Mouse (Mus musculus) forebrain, embryonic 10.5 days (tissue): ENCODE data around the gene Zgpat. TPM values are rescaled to one million over a fixed set of nuclear protein-coding genes. Genes with fewer than 3 reads are reported as not detected.

ENCODE experiments used
- DNase-seq: peaks from one replicate; pipeline ENCODE4 v3.0.0-alpha.2; 2017; ENCODE audit warnings: low spot score; ENCODE audit errors: extremely low spot score
- H3K27ac ChIP-seq: fragments of 300-500 bp; sonication (generic); 2 replicates; pipeline ENCODE4 v1.5.1; 2016; ENCODE audit warnings: mild to moderate bottlenecking
- H3K27me3 ChIP-seq: fragments of 300-500 bp; sonication (generic); 2 replicates; pipeline ENCODE4 v1.6.1; 2016; ENCODE audit warnings: mild to moderate bottlenecking; ENCODE audit not compliant: poor library complexity, severe bottlenecking
- H3K36me3 ChIP-seq: fragments of 300-500 bp; sonication (generic); replicated peaks from 2 replicates; pipeline ENCODE4 v1.6.1; 2016; ENCODE audit warnings: mild to moderate bottlenecking, moderate library complexity
- H3K4me1 ChIP-seq: fragments of 300-500 bp; sonication (generic); 2 replicates; pipeline ENCODE4 v1.6.1; 2016
- H3K4me3 ChIP-seq: fragments of 300-500 bp; sonication (generic); 2 replicates; pipeline ENCODE4 v1.5.1; 2016; ENCODE audit warnings: mild to moderate bottlenecking, moderate library complexity
- H3K9me3 ChIP-seq: fragments of 300-500 bp; sonication (generic); 2 replicates; pipeline ENCODE4 v1.6.1; 2016; ENCODE audit warnings: mild to moderate bottlenecking, moderate library complexity
- WGBS: fragments of 180-500 bp; shearing (Covaris S2); methylation state at CpG from one replicate; pipeline ENCODE4 v1.1.7; 2016; 5-methylcytosine and 5-hydroxymethylcytosine counted together
- polyA plus RNA-seq: library from polyadenylated mRNA; unstranded; fragments of >200 nt; fragmentation: Nextera tagmentation; extraction: Ambion mirVana; gene quantifications from 2 replicates; pipeline ENCODE4 v1.2.1, GENCODE M21; 2016

Zgpat gene
- polyA plus RNA-seq, 1 experiment from 2014 or later = 43.7 TPM

DNA sequence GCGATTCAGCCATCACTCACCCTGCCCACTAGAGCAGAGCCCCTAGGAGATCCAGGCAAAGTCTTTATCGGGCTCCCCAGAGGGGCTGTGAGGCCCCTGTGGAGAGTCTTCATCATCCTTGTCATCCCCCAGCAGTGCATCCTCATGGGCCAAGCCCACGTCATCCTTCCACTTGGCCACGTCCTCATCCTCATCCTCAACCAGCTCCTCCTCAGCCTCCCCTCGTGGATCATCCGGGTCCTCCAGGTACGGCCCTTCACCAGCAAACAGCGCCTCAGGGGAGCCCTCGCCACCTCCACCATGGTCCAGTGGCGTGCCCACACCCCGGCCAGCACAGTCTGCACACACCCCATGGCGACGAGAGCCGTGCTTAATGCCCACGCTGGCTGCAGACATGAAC lies 26.3 kb downstream of the Zgpat start:
- Histone ChIP-seq H3K9me3 (no peaks in the 10 kb centered on the region), H3K27me3 (no peaks in the 10 kb centered on the region), H3K4me1 (no peaks in the 10 kb centered on the region), H3K36me3 (peaks cover 72% of the 10 kb centered on the region), H3K4me3 (no peak overlapping the region), H3K27ac (no peak overlapping the region)
- DNase-seq = no peak
- WGBS = 89% methylated on average over 15 of the region's 15 CpGs

- Histone ChIP-seq H3K4me3 (no peak overlapping the region), H3K36me3 (peaks cover 67% of the 10 kb centered on the region), H3K9me3 (no peaks in the 10 kb centered on the region), H3K4me1 (no peaks in the 10 kb centered on the region), H3K27ac (no peak overlapping the region), H3K27me3 (no peaks in the 10 kb centered on the region)
- DNase-seq = no peak
- WGBS = 69% methylated on average over 2 of the region's 2 CpGs
Measured at GRCm38 (mm10) chr2:181391541-181391940, 26.8 kb downstream of the Zgpat start.

DNA sequence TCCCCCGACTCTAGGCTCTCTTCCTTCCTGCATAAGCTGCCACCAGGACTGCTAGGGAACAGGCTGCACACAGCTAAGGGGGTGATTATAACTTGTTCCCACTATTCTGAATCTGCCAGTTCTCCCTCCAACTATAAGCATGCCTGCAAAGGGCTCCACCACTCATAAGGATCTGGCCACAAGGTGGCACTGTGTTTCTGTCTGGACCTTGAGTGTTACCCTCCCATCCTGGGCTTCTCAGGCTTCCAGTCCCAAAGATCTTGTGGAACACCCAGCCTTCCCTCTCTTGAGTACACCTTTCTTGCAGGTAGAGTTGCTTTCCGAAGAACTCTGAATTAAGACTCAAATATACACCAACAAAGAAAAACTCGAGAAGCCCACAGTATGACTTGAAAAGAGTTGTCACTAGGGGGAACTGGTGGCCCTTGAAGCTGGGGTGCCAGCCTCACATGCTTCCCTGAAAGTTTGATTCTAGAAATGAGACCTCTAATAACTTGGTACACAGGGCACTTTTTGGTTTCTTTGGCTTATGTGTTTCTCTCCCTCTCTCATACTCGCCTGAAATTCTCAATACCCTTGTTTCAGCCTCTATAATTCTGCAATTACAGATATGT lies 28.0 kb downstream of the Zgpat start:
- peak; percentile 77 for DNase-seq
- Histone ChIP-seq H3K27ac (no peak overlapping the region), H3K36me3 (peaks cover 59% of the 10 kb centered on the region), H3K9me3 (no peaks in the 10 kb centered on the region), H3K4me1 (no peaks in the 10 kb centered on the region), H3K4me3 (no peak overlapping the region), H3K27me3 (no peaks in the 10 kb centered on the region)
- 29% methylated on average over 4 of the region's 4 CpGs for WGBS

DNA sequence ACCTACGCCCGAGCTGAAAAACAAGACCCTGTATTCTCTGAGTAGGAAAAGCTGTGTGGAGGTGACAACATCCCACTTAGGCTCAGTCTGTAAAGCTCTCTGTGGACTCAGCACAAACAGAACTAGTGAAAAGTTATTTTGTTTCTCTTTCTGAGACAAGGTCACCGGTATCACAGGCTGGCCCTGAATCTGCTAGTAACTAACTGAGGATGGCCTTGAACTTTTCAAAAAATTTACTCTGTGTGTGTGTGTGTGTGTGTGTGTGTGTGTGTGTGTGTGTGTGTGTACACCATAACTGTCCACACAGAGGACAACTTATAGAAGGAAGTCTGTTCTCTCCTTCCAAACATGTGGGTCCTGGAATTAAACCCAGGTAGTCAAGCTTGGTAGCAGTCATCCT lies 29.4 kb downstream of the Zgpat start:
- WGBS = 95% methylated on average over 3 of the region's 3 CpGs
- Histone ChIP-seq H3K9me3 (no peaks in the 10 kb centered on the region), H3K27me3 (no peaks in the 10 kb centered on the region), H3K36me3 (peaks cover 55% of the 10 kb centered on the region), H3K27ac (no peak overlapping the region), H3K4me3 (no peak overlapping the region), H3K4me1 (no peaks in the 10 kb centered on the region)
- no peak for DNase-seq

GRCm38 (mm10) chr2:181397207-181397761 lies 32.6 kb downstream of the Zgpat start:
- WGBS = 90% methylated on average over 5 of the region's 5 CpGs
- Histone ChIP-seq H3K27me3 (no peaks in the 10 kb centered on the region), H3K4me1 (no peaks in the 10 kb centered on the region), H3K4me3 (no peak overlapping the region), H3K36me3 (peaks cover 29% of the 10 kb centered on the region), H3K27ac (no peak overlapping the region), H3K9me3 (no peaks in the 10 kb centered on the region)
- DNase-seq = no peak

- no peaks in the 10 kb centered on the region for H3K4me1 ChIP-seq
- no peak overlapping the region for H3K27ac ChIP-seq
- H3K36me3 ChIP-seq = 0 out of 2 replicates have a peak, but pooled peaks cover 4% of the 10 kb centered on the region
- 34% methylated on average over 1 of the region's 1 CpGs for WGBS
- H3K4me3 ChIP-seq = no peak overlapping the region
- DNase-seq = no peak
- H3K9me3 ChIP-seq = no peaks in the 10 kb centered on the region
- H3K27me3 ChIP-seq = no peaks in the 10 kb centered on the region
Measured at GRCm38 (mm10) chr2:181401497-181401896, 36.8 kb downstream of the Zgpat start.

- no peak for DNase-seq
- H3K9me3 ChIP-seq = no peaks in the 10 kb centered on the region
- 89% methylated on average over 3 of the region's 3 CpGs for WGBS
- no peaks in the 10 kb centered on the region; the same call in 1 of the 2 replicates for H3K4me1 ChIP-seq
- no peak overlapping the region for H3K4me3 ChIP-seq
- no peaks in the 10 kb centered on the region for H3K27me3 ChIP-seq
- no peak overlapping the region for H3K27ac ChIP-seq
- peaks cover 10% of the 10 kb centered on the region; the same call in 1 of the 2 replicates for H3K36me3 ChIP-seq
Measured at GRCm38 (mm10) chr2:181403722-181404121, 39.0 kb downstream of the Zgpat start.

- H3K4me3 ChIP-seq = no peak overlapping the region
- no peaks in the 10 kb centered on the region for H3K9me3 ChIP-seq
- peaks cover 23% of the 10 kb centered on the region; the same call in 1 of the 2 replicates for H3K36me3 ChIP-seq
- no peaks in the 10 kb centered on the region for H3K27me3 ChIP-seq
- H3K27ac ChIP-seq = no peak overlapping the region
- H3K4me1 ChIP-seq = peaks cover 12% of the 10 kb centered on the region
- DNase-seq = no peak
- WGBS = 86% methylated on average over 7 of the region's 7 CpGs
Measured at GRCm38 (mm10) chr2:181409643-181410042, 44.9 kb downstream of the Zgpat start.

DNA sequence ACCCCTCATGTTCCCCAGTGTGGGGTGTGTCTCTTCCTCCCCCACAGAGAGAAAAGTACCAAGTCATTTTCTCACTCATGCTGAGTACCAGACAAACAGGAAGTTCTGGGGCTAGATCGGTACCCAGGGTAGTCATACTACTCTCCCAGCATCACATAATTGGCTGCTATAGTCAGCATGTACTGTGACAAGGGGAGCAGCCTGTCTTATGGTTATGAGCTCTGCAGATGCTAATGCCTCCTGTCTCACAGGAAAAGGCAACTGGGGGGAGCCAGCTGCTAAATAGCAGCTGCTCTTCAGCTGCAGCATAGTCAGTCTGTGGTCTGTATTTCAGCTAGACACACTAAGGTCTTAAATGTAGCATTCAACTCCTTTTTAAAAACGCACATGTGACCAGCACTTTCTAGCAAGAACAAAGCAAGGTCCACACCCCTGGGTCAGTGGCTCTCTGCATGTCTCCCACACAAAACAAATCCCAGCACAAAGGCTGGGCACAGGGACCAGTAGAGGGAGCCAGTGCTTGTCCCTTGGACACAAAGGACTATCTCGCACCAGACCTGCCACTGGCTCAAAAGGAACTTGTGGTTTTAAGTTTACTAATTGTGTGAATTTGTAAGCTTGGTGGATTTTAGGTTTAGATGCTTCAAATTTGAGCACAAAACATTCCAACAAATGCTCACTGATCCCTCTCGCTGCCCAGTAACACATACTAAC lies 46.2 kb downstream of the Zgpat start:
- no peaks in the 10 kb centered on the region for H3K27me3 ChIP-seq
- no peak overlapping the region for H3K4me3 ChIP-seq
- DNase-seq = peak; percentile 67
- peak overlapping the region; percentile 75 for H3K27ac ChIP-seq
- peaks cover 12% of the 10 kb centered on the region for H3K4me1 ChIP-seq
- H3K9me3 ChIP-seq = no peaks in the 10 kb centered on the region
- peaks cover 23% of the 10 kb centered on the region; the same call in 1 of the 2 replicates for H3K36me3 ChIP-seq
- WGBS = 45% methylated on average over 4 of the region's 4 CpGs

GRCm38 (mm10) chr2:181413141-181413540 lies 48.4 kb downstream of the Zgpat start:
- no peak overlapping the region for H3K27ac ChIP-seq
- no peaks in the 10 kb centered on the region for H3K9me3 ChIP-seq
- 62% methylated on average over 2 of the region's 2 CpGs for WGBS
- peaks cover 17% of the 10 kb centered on the region; the same call in 1 of the 2 replicates for H3K36me3 ChIP-seq
- peaks cover 12% of the 10 kb centered on the region for H3K4me1 ChIP-seq
- DNase-seq = no peak
- H3K27me3 ChIP-seq = no peaks in the 10 kb centered on the region
- no peak overlapping the region for H3K4me3 ChIP-seq

GRCm38 (mm10) chr2:181415945-181416344 lies 51.2 kb downstream of the Zgpat start:
- no peaks in the 10 kb centered on the region for H3K9me3 ChIP-seq
- H3K36me3 ChIP-seq = peaks cover 7% of the 10 kb centered on the region; the same call in 1 of the 2 replicates
- H3K4me3 ChIP-seq = no peak overlapping the region
- no peak for DNase-seq
- peaks cover 15% of the 10 kb centered on the region for H3K4me1 ChIP-seq
- WGBS = 73% methylated on average over 3 of the region's 3 CpGs
- no peaks in the 10 kb centered on the region for H3K27me3 ChIP-seq
- H3K27ac ChIP-seq = no peak overlapping the region

- H3K9me3 ChIP-seq = no peaks in the 10 kb centered on the region
- no peak overlapping the region for H3K27ac ChIP-seq
- H3K27me3 ChIP-seq = no peaks in the 10 kb centered on the region
- 86% methylated on average over 7 of the region's 7 CpGs for WGBS
- DNase-seq = no peak
- H3K4me3 ChIP-seq = no peak overlapping the region
- peaks cover 27% of the 10 kb centered on the region for H3K36me3 ChIP-seq
- H3K4me1 ChIP-seq = peaks cover 6% of the 10 kb centered on the region
Measured at GRCm38 (mm10) chr2:181419359-181419758, 54.6 kb downstream of the Zgpat start.

DNA sequence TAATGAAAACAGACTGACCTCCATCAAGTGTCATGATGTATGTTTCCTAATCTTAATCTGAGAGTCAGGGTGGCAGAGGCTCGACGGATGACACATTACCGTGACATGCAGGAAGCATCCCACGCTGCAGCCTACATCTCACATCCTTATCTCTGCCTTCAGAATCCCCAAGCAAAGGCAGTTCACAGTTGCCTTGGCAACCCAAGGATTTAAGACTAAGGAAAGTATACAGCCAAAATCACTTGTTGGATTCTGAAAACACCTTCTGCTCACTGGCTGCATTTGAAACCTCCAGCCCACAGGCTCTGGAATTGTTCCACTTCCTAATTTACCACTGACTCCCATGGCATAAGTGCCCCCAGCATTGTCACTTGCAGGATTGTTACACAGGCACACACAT lies 55.7 kb downstream of the Zgpat start:
- H3K27ac ChIP-seq = no peak overlapping the region
- 90% methylated on average over 4 of the region's 4 CpGs for WGBS
- H3K36me3 ChIP-seq = peaks cover 29% of the 10 kb centered on the region
- no peak overlapping the region for H3K4me3 ChIP-seq
- no peaks in the 10 kb centered on the region for H3K27me3 ChIP-seq
- DNase-seq = no peak
- H3K4me1 ChIP-seq = peaks cover 6% of the 10 kb centered on the region
- no peaks in the 10 kb centered on the region for H3K9me3 ChIP-seq
